28 mouse cellular contexts compared by ENCODE assay signal in the genomic region with DNA sequence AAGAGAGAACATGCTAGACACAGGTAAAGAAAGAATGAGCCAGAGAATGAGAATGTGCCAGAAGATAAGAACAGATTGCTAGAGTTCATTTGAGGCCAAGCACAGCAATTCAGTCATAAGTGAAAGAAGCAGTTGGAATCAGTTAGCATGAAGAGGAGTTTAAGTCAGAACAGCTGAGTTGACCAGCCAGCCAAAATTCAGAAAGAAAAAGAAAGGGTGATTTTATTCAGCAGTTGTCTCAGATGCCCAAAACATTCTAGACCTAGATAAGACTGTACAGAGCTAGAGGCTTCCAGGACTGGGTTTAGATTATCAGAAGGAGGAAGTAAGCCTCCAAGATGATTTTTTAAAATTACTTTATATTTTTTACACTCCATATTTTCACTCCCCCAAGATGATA. TPM values are rescaled to one million over a fixed set of nuclear protein-coding genes. Genes with fewer than 3 reads are reported as not detected.
DNase-seq lines count a peak whose midpoint lies in the region; ATAC-seq lines count a peak whose summit lies in the region.
"Had no signal": no experiment of that assay in that cellular context is flagged by ENCODE, and none has a peak within 500 bp of the region (broad histone marks: within the 10 kb centered on the region; RNA-seq: fewer than 3 reads in every experiment).

No protein-coding gene starts in this region.

- H3K4me1 ChIP-seq in midbrain, embryonic 11.5 days (ENCODE audit: control insufficient read depth, insufficient read depth, low read length), result no peaks in the 10 kb centered on the region
- H3K4me1 ChIP-seq: embryonic facial prominence, embryonic 13.5 days; embryonic facial prominence, embryonic 15.5 days; forebrain, embryonic 10.5 days; forebrain, embryonic 12.5 days had no signal

- no peak for DNase-seq in frontal cortex, postnatal 25 days (ENCODE audit: low spot score in 2 of 2)
- peak; percentile 62 for DNase-seq in MEL-GATA-1-ER (ENCODE audit: extremely low read depth, low read depth)
- DNase-seq in heart, postnatal 10 days, result no peak
- no peak for DNase-seq in midbrain, embryonic 11.5 days (ENCODE audit: low spot score, missing footprints)
- DNase-seq in adrenal gland, adult 18-20 months (ENCODE audit: low spot score in 2 of 2), result no peak
- DNase-seq: adrenal gland, adult 8-10 months; adrenal gland, postnatal 14 days; adrenal gland, postnatal 36 days; cerebellum, adult 11 months; cerebellum, adult 18-20 months; cerebellum, adult 8-10 months; cerebellum, adult 9-11 months; cerebellum, postnatal 14 days; cerebellum, postnatal 36 days; embryo, embryonic 11 days had no signal

- H3K27me3 ChIP-seq in midbrain, embryonic 11.5 days (ENCODE audit: control insufficient read depth, insufficient read depth, low read length), result no peaks in the 10 kb centered on the region
- H3K27me3 ChIP-seq: embryonic facial prominence, embryonic 13.5 days; embryonic facial prominence, embryonic 15.5 days; forebrain, embryonic 12.5 days had no signal

- no peak overlapping the region for H3K9ac ChIP-seq in midbrain, embryonic 11.5 days (ENCODE audit: low read length)
- H3K9ac ChIP-seq: embryonic facial prominence, embryonic 13.5 days; embryonic facial prominence, embryonic 15.5 days; forebrain, embryonic 12.5 days had no signal

- H3K36me3 ChIP-seq in midbrain, embryonic 11.5 days (ENCODE audit: control insufficient read depth, insufficient read depth, low read length), result no peaks in the 10 kb centered on the region
- H3K36me3 ChIP-seq: embryonic facial prominence, embryonic 13.5 days; embryonic facial prominence, embryonic 15.5 days; forebrain, embryonic 10.5 days; forebrain, embryonic 12.5 days had no signal

- H3K9me3 ChIP-seq in midbrain, embryonic 11.5 days (ENCODE audit: control insufficient read depth, low read length), result no peaks in the 10 kb centered on the region
- H3K9me3 ChIP-seq: embryonic facial prominence, embryonic 13.5 days; embryonic facial prominence, embryonic 15.5 days; forebrain, embryonic 10.5 days; forebrain, embryonic 12.5 days had no signal

- ATAC-seq in frontal cortex, adult (ENCODE audit: low TSS enrichment), result 0 out of 2 replicates have a peak, but pooled peaks have one; percentile 34
- peak; percentile 29; the same call in 1 of the 2 replicates for ATAC-seq in megakaryocyte progenitor cell, adult 5-6 weeks (replicated peaks; ENCODE audit: poor library complexity)
- ATAC-seq in midbrain, embryonic 11.5 days (ENCODE audit: low FRiP score), result no peak
- ATAC-seq: forebrain, embryonic 14.5 days; forebrain, embryonic 16.5 days had no signal

- H3K4me3 ChIP-seq in midbrain, embryonic 11.5 days (ENCODE audit: low read depth, low read length), result no peak overlapping the region
- H3K4me3 ChIP-seq: embryonic facial prominence, embryonic 13.5 days; embryonic facial prominence, embryonic 15.5 days; erythroblast, embryonic 14.5 days; forebrain, embryonic 10.5 days; forebrain, embryonic 12.5 days had no signal

- no peak overlapping the region for H3K4me2 ChIP-seq in midbrain, embryonic 11.5 days
- H3K4me2 ChIP-seq: embryonic facial prominence, embryonic 13.5 days; embryonic facial prominence, embryonic 15.5 days; forebrain, embryonic 12.5 days had no signal

- intact Hi-C loops in heart, postnatal 10 days (cut with DNase I), result no loop called here

- H3K27ac ChIP-seq in midbrain, embryonic 11.5 days (ENCODE audit: low read depth, low read length), result no peak overlapping the region
- H3K27ac ChIP-seq: embryonic facial prominence, embryonic 13.5 days; embryonic facial prominence, embryonic 15.5 days; forebrain, embryonic 10.5 days; forebrain, embryonic 12.5 days had no signal

RNA-seq across cellular contexts. Expression of a gene that starts 51.4 kb away (rescaled TPM):
- not detected in 2 replicates for total RNA-seq in megakaryocyte progenitor cell, adult 5-6 weeks (2015)
- total RNA-seq in megakaryocyte progenitor cell, adult 5-6 weeks (2017), result not detected in 2 replicates
- not detected for total RNA-seq in heart, postnatal 10 days (2021)
- polyA plus RNA-seq in midbrain, embryonic 11.5 days (2014; fragmentation: Nextera tagmentation; extraction: Ambion mirVana), result 0.05 TPM in 1 of 2 replicates, not detected in the other
- not detected for total RNA-seq in adrenal gland, adult 18-20 months (2021)
- total RNA-seq: adrenal gland, adult 8-10 months; adrenal gland, postnatal 14 days; adrenal gland, postnatal 36 days; common myeloid progenitor, adult 5-6 weeks; ES-E14 had no signal
- polyA plus RNA-seq: C2C12; embryonic facial prominence, embryonic 11.5 days; embryonic facial prominence, embryonic 13.5 days; embryonic facial prominence, embryonic 15.5 days; erythroblast, embryonic 14.5 days had no signal
